Mouse (Mus musculus) bone marrow, adult 2 months (tissue): ENCODE measurements at regions not wholly inside any gene's neighbourhood (a gene's known extent, or its start where the extent isn't known, plus 50 kb on each side); places are given as distances from the start of the nearest gene placed in this dataset.

Source experiments
- CTCF ChIP-seq: fragments of 200-500 bp; IDR thresholded peaks from 2 replicates; pipeline ENCODE4 v1.5.1; 2011; ENCODE audit warnings: low read length, control low read depth; ENCODE audit not compliant: control insufficient read depth, insufficient read depth
- POLR2A ChIP-seq: fragments of 200-500 bp; IDR thresholded peaks from 2 replicates; pipeline ENCODE4 v1.6.1; 2011; ENCODE audit warnings: low read depth, mild to moderate bottlenecking, control low read depth, low read length, borderline replicate concordance; ENCODE audit not compliant: control insufficient read depth

GRCm38 (mm10) chr6:48177936-48178335 lies 91.5 kb upstream of the Zfp746 start:
- TF ChIP-seq CTCF (no peak), POLR2A (no peak)
